Mouse (Mus musculus): ENCODE data around the gene Cela2a. TPM values are rescaled to one million over a fixed set of nuclear protein-coding genes. Genes with fewer than 3 reads are reported as not detected.

Gene Cela2a
- polyA plus RNA-seq, 1 experiment: not detected

DNA sequence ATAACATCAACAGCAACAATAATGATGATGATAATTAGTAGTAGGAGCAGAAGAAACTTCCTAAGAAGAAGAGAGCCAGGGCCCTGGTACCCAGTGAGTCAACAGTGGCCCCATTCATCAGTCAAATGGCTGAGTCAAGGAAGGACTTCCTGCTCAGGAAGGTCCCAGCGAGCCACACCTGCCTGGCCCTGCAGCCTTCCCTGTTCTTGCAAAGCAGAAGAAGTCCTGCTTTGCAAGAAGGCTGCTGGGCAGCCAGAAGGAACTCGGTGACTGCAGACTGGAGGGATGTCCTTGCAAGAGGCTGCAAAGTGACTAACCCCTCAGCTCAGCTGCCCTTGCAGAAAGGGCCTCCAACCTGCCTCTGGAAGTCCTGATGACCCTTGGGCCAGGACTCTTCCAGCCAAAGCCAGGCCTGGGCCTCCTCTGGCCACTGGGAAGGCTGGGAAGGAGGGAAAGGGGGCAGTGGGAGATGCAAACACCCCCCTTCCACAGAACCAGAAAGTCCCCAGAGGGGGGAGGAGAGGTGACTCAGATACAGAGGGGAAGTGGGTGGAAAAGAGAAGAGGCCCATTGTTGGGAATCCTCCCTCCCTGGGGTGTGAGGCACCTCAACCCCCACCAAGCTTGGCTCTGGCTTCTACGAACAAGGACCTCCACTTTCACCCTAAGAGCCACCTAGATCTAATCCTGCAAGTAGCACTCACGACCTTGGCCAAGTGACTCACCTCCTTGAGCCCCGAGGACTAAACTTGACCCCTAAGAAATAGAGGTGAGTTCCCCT lies 43.7 kb upstream of the Cela2a start:
- 48% methylated on average over 5 of the region's 5 CpGs for WGBS
- TF ChIP-seq CTCF (IDR thresholded peaks at IDR 0.05; ENCODE audit: insufficient read depth, low read depth, low read length): no peak
- TF ChIP-seq POLR2A (IDR thresholded peaks at IDR 0.05; ENCODE audit: insufficient read depth, low read depth, low read length): no peak
- H3K4me3 ChIP-seq (ENCODE audit: insufficient read depth, low read depth, low read length): no peak overlapping the region
- H3K4me1 ChIP-seq (ENCODE audit: control insufficient read depth, insufficient read depth, low read length): peaks cover 69% of the 10 kb centered on the region
- H3K27ac ChIP-seq (ENCODE audit: insufficient read depth, low read depth, low read length): peak overlapping the region; percentile 84

DNA sequence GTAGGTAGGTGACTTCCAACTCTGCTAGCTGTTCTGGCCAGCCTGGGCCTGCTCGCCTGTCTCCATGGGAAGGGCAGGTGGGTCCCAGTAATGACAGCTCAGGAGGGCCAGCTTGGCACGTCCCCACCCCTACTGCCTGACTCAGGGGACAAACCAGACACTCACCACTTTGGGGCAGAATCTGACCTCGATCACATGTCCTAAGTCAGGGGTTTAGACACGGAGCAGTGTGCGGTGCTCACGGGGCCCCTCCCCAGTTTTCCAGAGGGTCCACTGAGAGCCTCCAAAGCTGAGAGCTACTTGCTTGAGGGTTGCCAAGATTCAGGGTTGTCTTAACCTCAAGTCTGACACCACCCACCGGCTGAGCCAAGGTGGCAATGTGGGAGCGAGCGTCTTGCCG lies 42.1 kb upstream of the Cela2a start:
- Histone ChIP-seq H3K27ac (ENCODE audit: insufficient read depth, low read depth, low read length) (peak overlapping the region; percentile 60), H3K4me3 (ENCODE audit: insufficient read depth, low read depth, low read length) (no peak overlapping the region), H3K4me1 (ENCODE audit: control insufficient read depth, insufficient read depth, low read length) (peaks cover 73% of the 10 kb centered on the region)
- 48% methylated on average over 10 of the region's 10 CpGs for WGBS
- no peak for TF ChIP-seq CTCF (IDR thresholded peaks at IDR 0.05; ENCODE audit: insufficient read depth, low read depth, low read length)
- TF ChIP-seq POLR2A (IDR thresholded peaks at IDR 0.05; ENCODE audit: insufficient read depth, low read depth, low read length): no peak

DNA sequence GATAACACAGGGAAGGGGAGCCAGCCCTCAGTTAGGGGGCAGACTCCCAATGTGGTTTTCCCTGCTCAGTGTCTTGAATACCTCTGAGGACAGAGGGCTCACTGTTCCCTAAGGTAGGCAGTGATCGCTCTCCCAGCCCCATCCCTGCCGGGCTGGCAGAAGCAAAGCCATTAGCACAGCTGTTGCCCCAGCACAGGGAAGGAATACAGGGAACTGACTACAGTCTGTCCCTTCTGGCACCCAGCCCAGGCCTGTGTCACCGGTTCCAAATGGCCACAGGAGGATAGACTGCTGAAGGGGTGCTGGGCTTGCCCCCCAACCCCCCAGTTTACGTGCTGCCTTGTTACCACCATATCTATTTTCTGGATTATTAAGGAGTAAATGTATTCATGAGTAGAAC lies 41.5 kb upstream of the Cela2a start:
- Histone ChIP-seq H3K27ac (ENCODE audit: insufficient read depth, low read depth, low read length) (peak overlapping the region; percentile 60), H3K4me1 (ENCODE audit: control insufficient read depth, insufficient read depth, low read length) (peaks cover 71% of the 10 kb centered on the region), H3K4me3 (ENCODE audit: insufficient read depth, low read depth, low read length) (no peak overlapping the region)
- WGBS: 20% methylated on average over 4 of the region's 4 CpGs
- TF ChIP-seq CTCF (IDR thresholded peaks at IDR 0.05; ENCODE audit: insufficient read depth, low read depth, low read length): no peak
- TF ChIP-seq POLR2A (IDR thresholded peaks at IDR 0.05; ENCODE audit: insufficient read depth, low read depth, low read length): no peak

DNA sequence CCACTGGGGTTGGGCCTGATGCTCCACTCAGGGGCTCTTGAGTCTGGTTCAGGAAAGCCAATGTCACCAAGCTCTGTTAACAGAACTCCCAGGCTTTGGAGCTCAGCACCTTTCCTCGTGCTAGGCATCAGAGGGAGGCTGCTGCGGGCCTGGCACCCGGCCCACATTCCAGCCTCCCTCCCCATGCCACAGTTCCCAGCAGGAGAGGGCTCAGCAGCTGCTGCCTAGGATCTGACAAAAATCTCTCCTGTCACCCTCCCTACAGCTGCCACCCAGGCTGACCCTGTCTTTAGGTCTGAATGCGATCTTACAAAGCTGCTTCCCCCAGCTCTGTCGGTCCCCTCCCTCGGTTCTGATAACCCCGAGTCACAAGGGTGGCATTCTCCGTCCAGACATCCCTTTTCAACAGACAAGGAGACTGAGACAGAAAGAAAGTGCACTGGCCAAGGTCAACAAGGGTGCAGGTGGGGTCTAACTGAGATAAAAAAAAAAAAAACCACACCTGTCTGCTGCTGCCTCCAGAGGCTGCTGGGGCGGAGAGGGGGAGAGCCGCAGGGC lies 41.1 kb upstream of the Cela2a start:
- no peak for TF ChIP-seq POLR2A (IDR thresholded peaks at IDR 0.05; ENCODE audit: insufficient read depth, low read depth, low read length)
- peak overlapping the region; percentile 60; the same call in 1 of the 2 replicates for H3K27ac ChIP-seq (ENCODE audit: insufficient read depth, low read depth, low read length)
- no peak overlapping the region for H3K4me3 ChIP-seq (ENCODE audit: insufficient read depth, low read depth, low read length)
- H3K4me1 ChIP-seq (ENCODE audit: control insufficient read depth, insufficient read depth, low read length): peaks cover 68% of the 10 kb centered on the region
- WGBS: 22% methylated on average over 10 of the region's 10 CpGs

DNA sequence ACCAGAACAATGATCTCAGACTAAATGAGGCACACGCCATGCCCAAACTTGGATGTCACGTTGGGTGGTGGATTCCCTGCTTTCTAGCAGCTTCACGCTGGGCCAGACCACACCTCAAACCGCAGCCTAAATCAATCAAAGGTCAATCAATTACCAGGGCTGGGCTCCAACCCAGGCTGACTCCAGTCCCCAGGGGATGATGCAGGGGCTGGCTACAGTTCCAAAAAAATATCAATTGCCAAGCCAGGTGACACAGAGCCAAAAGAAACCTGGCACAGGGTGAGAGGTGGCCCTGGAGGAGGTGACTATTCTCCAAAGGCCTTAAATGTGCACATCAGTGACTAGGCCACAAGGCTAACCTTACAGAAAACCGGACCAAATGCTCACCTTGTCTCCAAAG lies 39.6 kb upstream of the Cela2a start:
- no peak overlapping the region for H3K4me3 ChIP-seq (ENCODE audit: insufficient read depth, low read depth, low read length)
- 83% methylated on average over 5 of the region's 5 CpGs for WGBS
- peaks cover 57% of the 10 kb centered on the region for H3K4me1 ChIP-seq (ENCODE audit: control insufficient read depth, insufficient read depth, low read length)
- no peak overlapping the region for H3K27ac ChIP-seq (ENCODE audit: insufficient read depth, low read depth, low read length)
- TF ChIP-seq CTCF (IDR thresholded peaks at IDR 0.05; ENCODE audit: insufficient read depth, low read depth, low read length) (no peak), POLR2A (IDR thresholded peaks at IDR 0.05; ENCODE audit: insufficient read depth, low read depth, low read length) (no peak)

DNA sequence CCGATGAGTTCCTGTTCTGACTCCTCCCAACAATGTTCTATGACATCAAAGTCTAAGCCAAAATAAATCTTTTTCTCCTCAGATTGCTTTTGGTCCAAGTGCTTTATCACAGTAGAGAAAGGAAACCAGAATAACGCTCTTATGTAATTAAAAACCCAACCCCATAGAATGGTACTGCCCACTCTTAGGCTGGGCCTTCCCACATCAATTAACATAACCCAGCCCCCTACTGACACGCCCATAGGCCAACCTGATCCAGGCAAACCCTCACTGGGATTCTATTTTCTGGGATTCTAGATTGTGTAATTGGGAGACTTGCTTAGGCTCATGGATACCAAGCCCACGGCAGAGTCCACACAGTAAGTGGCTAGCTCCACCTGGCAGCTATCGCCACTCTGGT lies 39.0 kb upstream of the Cela2a start:
- 87% methylated on average over 5 of the region's 5 CpGs for WGBS
- peaks cover 51% of the 10 kb centered on the region for H3K4me1 ChIP-seq (ENCODE audit: control insufficient read depth, insufficient read depth, low read length)
- TF ChIP-seq CTCF (IDR thresholded peaks at IDR 0.05; ENCODE audit: insufficient read depth, low read depth, low read length) (no peak), POLR2A (IDR thresholded peaks at IDR 0.05; ENCODE audit: insufficient read depth, low read depth, low read length) (no peak)

DNA sequence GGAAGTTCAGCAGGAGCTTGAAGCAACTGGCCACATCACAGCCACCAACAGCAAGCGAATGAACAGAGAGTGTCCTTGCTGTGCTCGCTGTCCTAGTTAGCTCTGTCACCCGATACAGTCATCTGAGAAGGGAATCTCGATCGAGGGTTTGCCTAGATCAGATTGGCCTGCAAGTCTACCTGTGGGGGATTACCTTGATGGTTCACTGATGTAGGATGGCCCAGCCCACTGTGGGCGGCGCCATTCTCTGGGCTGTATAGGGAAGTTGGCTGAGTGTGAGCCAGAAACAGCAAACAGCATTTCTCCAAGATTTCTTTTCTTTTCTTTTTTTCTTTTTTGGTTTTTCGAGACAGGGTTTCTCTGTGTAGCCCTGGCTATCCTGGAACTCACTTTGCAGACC lies 38.5 kb upstream of the Cela2a start:
- 95% methylated on average over 8 of the region's 8 CpGs for WGBS
- no peak overlapping the region for H3K27ac ChIP-seq (ENCODE audit: insufficient read depth, low read depth, low read length)
- TF ChIP-seq POLR2A (IDR thresholded peaks at IDR 0.05; ENCODE audit: insufficient read depth, low read depth, low read length) (no peak), CTCF (IDR thresholded peaks at IDR 0.05; ENCODE audit: insufficient read depth, low read depth, low read length) (no peak)
- H3K4me3 ChIP-seq (ENCODE audit: insufficient read depth, low read depth, low read length): no peak overlapping the region
- H3K4me1 ChIP-seq (ENCODE audit: control insufficient read depth, insufficient read depth, low read length): peaks cover 46% of the 10 kb centered on the region

More for the DNA sequence above, 39.0 kb upstream of the Cela2a start:
- no peak overlapping the region for H3K4me3 ChIP-seq (ENCODE audit: insufficient read depth, low read depth, low read length)
- no peak overlapping the region for H3K27ac ChIP-seq (ENCODE audit: insufficient read depth, low read depth, low read length)

DNA sequence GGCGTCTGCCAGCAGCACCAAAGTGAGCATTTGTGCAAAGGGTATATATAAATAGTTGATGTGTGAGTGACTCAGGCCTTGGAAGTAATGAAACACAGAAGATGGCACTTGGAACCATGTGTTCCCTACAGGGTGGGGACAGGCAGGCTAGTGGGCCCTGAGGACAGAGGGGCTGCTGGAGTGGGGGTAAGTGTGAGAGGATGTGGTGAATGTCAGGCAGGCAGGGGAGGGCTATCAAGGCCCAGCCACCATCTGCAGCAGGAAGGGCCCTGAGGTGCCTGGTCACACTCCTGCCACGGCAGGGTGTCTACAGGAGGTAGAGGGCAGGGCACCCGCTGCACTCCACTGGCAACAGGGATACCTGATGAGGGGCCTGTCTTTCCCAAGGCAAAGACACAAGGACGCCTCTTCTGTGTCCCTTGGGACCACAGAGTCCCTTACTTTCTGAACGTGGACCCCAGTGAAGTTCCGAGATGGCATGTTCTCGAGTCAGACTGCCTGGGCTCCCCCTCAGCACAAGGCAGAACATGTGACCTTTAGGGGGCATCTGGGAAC lies 37.8 kb upstream of the Cela2a start:
- H3K4me1 ChIP-seq (ENCODE audit: control insufficient read depth, insufficient read depth, low read length): peaks cover 42% of the 10 kb centered on the region
- TF ChIP-seq POLR2A (IDR thresholded peaks at IDR 0.05; ENCODE audit: insufficient read depth, low read depth, low read length): no peak
- TF ChIP-seq CTCF (IDR thresholded peaks at IDR 0.05; ENCODE audit: insufficient read depth, low read depth, low read length): no peak
- WGBS: 91% methylated on average over 7 of the region's 7 CpGs
- H3K27ac ChIP-seq (ENCODE audit: insufficient read depth, low read depth, low read length): no peak overlapping the region
- H3K4me3 ChIP-seq (ENCODE audit: insufficient read depth, low read depth, low read length): no peak overlapping the region

DNA sequence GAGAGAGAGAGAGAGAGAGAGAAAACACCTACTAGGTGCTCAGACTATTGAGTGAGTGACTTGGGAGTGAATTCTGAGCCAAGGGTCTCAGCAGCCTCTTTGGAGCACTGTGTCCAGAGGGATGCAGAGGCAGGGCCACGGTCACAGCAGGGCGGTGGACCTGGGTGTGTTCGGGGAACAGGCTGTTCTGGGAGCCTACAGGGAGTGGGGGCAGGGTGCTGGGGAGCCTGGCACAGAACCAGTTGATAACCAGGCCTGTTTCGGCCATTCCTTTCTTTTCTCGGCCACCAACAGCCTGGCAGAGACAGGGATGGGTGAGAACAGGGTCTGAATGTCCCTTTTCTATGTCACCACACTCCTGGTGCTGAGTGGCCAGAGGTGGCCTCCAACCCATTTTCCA lies 36.9 kb upstream of the Cela2a start:
- no peak overlapping the region for H3K27ac ChIP-seq (ENCODE audit: insufficient read depth, low read depth, low read length)

More for the DNA sequence above, 36.9 kb upstream of the Cela2a start:
- Histone ChIP-seq H3K4me1 (ENCODE audit: control insufficient read depth, insufficient read depth, low read length) (peaks cover 33% of the 10 kb centered on the region), H3K4me3 (ENCODE audit: insufficient read depth, low read depth, low read length) (no peak overlapping the region)
- 73% methylated on average over 5 of the region's 5 CpGs for WGBS
- no peak for TF ChIP-seq POLR2A (IDR thresholded peaks at IDR 0.05; ENCODE audit: insufficient read depth, low read depth, low read length)
- TF ChIP-seq CTCF (IDR thresholded peaks at IDR 0.05; ENCODE audit: insufficient read depth, low read depth, low read length): no peak

Data from olfactory bulb, adult 2 months (tissue).